Mouse (Mus musculus): ENCODE results near the gene Apip. TPM values are rescaled to one million over a fixed set of nuclear protein-coding genes. Genes with fewer than 3 reads are reported as not detected.

Apip gene
- polyA plus RNA-seq, 1 experiment from 2014 or later = 52.1 TPM

GRCm38 (mm10) chr2:103119197-103119854 is 45.9 kb downstream of the Apip start:
- WGBS = 75% methylated on average over 7 of the region's 7 CpGs
- Histone ChIP-seq H3K4me2 (ENCODE audit: low read depth, low read length) (no peak overlapping the region), H3K27ac (ENCODE audit: low read depth, low read length) (no peak overlapping the region), H3K36me3 (ENCODE audit: control insufficient read depth, insufficient read depth, low read length) (no peaks in the 10 kb centered on the region), H3K27me3 (ENCODE audit: control insufficient read depth, insufficient read depth, low read length) (no peaks in the 10 kb centered on the region), H3K9ac (replicated peaks; ENCODE audit: low read depth, low read length) (no peak overlapping the region), H3K4me1 (ENCODE audit: control insufficient read depth, insufficient read depth, low read length) (no peaks in the 10 kb centered on the region), H3K9me3 (ENCODE audit: control insufficient read depth, low read length) (no peaks in the 10 kb centered on the region), H3K4me3 (ENCODE audit: low read depth, low read length) (no peak overlapping the region)
- ATAC-seq (ENCODE audit: low read depth) = no peak

- H3K4me1 ChIP-seq (ENCODE audit: control insufficient read depth, insufficient read depth, low read length) = no peaks in the 10 kb centered on the region
- H3K27ac ChIP-seq (ENCODE audit: low read depth, low read length) = no peak overlapping the region
- 95% methylated on average over 2 of the region's 2 CpGs for WGBS
- H3K27me3 ChIP-seq (ENCODE audit: control insufficient read depth, insufficient read depth, low read length) = no peaks in the 10 kb centered on the region
- no peak for ATAC-seq (ENCODE audit: low read depth)
- H3K9me3 ChIP-seq (ENCODE audit: control insufficient read depth, low read length) = no peaks in the 10 kb centered on the region
- no peak overlapping the region for H3K4me3 ChIP-seq (ENCODE audit: low read depth, low read length)
- H3K4me2 ChIP-seq (ENCODE audit: low read depth, low read length) = no peak overlapping the region
- no peak overlapping the region for H3K9ac ChIP-seq (replicated peaks; ENCODE audit: low read depth, low read length)
- H3K36me3 ChIP-seq (ENCODE audit: control insufficient read depth, insufficient read depth, low read length) = no peaks in the 10 kb centered on the region
Measured at GRCm38 (mm10) chr2:103129676-103130075, 56.2 kb downstream of the Apip start.

GRCm38 (mm10) chr2:103131145-103131544 is 57.7 kb downstream of the Apip start:
- no peaks in the 10 kb centered on the region for H3K4me1 ChIP-seq (ENCODE audit: control insufficient read depth, insufficient read depth, low read length)

GRCm38 (mm10) chr2:103138529-103139265 is 65.2 kb downstream of the Apip start:
- no peaks in the 10 kb centered on the region for H3K36me3 ChIP-seq (ENCODE audit: control insufficient read depth, insufficient read depth, low read length)
- no peak overlapping the region for H3K27ac ChIP-seq (ENCODE audit: low read depth, low read length)
- no peak for ATAC-seq (ENCODE audit: low read depth)
- no peak overlapping the region for H3K4me2 ChIP-seq (ENCODE audit: low read depth, low read length)
- H3K4me3 ChIP-seq (ENCODE audit: low read depth, low read length) = no peak overlapping the region
- H3K9me3 ChIP-seq (ENCODE audit: control insufficient read depth, low read length) = no peaks in the 10 kb centered on the region
- no peak overlapping the region for H3K9ac ChIP-seq (replicated peaks; ENCODE audit: low read depth, low read length)
- no peaks in the 10 kb centered on the region for H3K4me1 ChIP-seq (ENCODE audit: control insufficient read depth, insufficient read depth, low read length)
- no peaks in the 10 kb centered on the region for H3K27me3 ChIP-seq (ENCODE audit: control insufficient read depth, insufficient read depth, low read length)
- 76% methylated on average over 8 of the region's 8 CpGs for WGBS

More at GRCm38 (mm10) chr2:103131145-103131544, 57.7 kb downstream of the Apip start:
- 30% methylated on average over 4 of the region's 4 CpGs for WGBS
- Histone ChIP-seq H3K4me3 (ENCODE audit: low read depth, low read length) (no peak overlapping the region), H3K27ac (ENCODE audit: low read depth, low read length) (no peak overlapping the region), H3K27me3 (ENCODE audit: control insufficient read depth, insufficient read depth, low read length) (no peaks in the 10 kb centered on the region), H3K9me3 (ENCODE audit: control insufficient read depth, low read length) (no peaks in the 10 kb centered on the region), H3K9ac (replicated peaks; ENCODE audit: low read depth, low read length) (no peak overlapping the region), H3K36me3 (ENCODE audit: control insufficient read depth, insufficient read depth, low read length) (no peaks in the 10 kb centered on the region), H3K4me2 (ENCODE audit: low read depth, low read length) (no peak overlapping the region)
- ATAC-seq (ENCODE audit: low read depth) = no peak

Other genes starting within 250 kb of the Apip start
- 4.5 and 8.7 TPM in 2 replicates for gene Cd44, start 172.0 kb upstream of the Apip start, polyA plus RNA-seq (2014; fragmentation: Nextera tagmentation; extraction: Ambion mirVana)
- 72.1 and 76.7 TPM in 2 replicates for gene Pdhx, start 162 bp upstream of the Apip start, polyA plus RNA-seq (2014; fragmentation: Nextera tagmentation; extraction: Ambion mirVana)
- gene Ehf, start 229.6 kb downstream of the Apip start, polyA plus RNA-seq (2014; fragmentation: Nextera tagmentation; extraction: Ambion mirVana) = not detected in 2 replicates

All from neural tube, embryonic 14.5 days (tissue).